Mouse (Mus musculus): ENCODE results near the gene Grn. TPM values are rescaled to one million over a fixed set of nuclear protein-coding genes. Genes with fewer than 3 reads are reported as not detected.

Gene Grn
- polyA plus RNA-seq, 1 experiment, result 110 TPM

- under 1% methylated on average over 40 of the region's 40 CpGs for WGBS
These were observed 25.8 kb downstream of the Grn start for GRCm38 (mm10) chr11:102455740-102456396.

GRCm38 (mm10) chr11:102460541-102460940 is 30.4 kb downstream of the Grn start:
- no peak for DNase-seq (ENCODE audit: low read depth, low spot score)
- WGBS, result 63% methylated on average over 16 of the region's 16 CpGs

More at GRCm38 (mm10) chr11:102455740-102456396, 25.8 kb downstream of the Grn start:
- DNase-seq (ENCODE audit: low read depth, low spot score), result no peak

DNA sequence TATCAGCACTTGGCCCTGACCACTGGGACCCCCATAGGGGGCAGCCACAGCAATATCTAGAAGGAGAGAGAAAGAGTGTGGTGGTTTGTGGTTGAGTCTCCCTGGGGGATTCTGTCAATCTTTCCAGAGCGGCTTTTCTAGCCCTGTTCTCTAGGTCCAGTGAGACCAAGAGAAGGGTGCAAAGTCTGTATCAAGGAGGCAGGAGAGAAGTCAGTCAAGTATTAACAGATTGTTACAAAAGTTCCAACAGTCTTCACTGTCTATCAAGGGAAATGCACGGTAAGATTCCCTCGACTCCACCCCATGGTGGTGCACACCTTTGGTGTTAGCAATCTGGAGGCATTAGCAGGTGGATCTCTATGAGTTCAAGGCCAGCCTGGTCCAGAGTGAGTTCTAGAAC is 31.6 kb downstream of the Grn start:
- WGBS, result 55% methylated on average over 3 of the region's 3 CpGs
- DNase-seq (ENCODE audit: low read depth, low spot score), result no peak

DNA sequence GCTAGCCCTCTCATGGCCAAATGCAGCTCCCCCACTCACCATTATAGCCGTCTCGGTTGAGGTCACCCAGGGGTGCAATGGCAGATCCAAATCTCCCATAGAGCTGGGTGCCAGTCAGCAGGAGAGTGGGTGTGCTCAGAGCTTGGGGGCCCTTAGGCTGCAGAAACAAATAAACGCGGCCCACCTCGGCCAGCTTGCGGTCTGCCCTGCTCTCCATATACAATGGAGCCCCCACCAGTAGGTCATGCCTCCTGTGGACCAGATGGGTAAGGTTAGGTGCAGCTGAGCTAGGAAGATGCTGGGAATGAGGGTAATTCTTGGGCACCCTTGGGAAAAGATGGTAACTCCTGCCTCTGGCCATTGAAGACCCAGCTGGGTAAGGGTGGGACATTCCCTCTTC is 34.8 kb downstream of the Grn start:
- WGBS, result 95% methylated on average over 6 of the region's 6 CpGs

GRCm38 (mm10) chr11:102465713-102466436 is 35.8 kb downstream of the Grn start:
- WGBS, result 12% methylated on average over 26 of the region's 26 CpGs
- DNase-seq (ENCODE audit: low read depth, low spot score), result peak; percentile 38

More for the DNA sequence above, 34.8 kb downstream of the Grn start:
- DNase-seq (ENCODE audit: low read depth, low spot score), result no peak

DNA sequence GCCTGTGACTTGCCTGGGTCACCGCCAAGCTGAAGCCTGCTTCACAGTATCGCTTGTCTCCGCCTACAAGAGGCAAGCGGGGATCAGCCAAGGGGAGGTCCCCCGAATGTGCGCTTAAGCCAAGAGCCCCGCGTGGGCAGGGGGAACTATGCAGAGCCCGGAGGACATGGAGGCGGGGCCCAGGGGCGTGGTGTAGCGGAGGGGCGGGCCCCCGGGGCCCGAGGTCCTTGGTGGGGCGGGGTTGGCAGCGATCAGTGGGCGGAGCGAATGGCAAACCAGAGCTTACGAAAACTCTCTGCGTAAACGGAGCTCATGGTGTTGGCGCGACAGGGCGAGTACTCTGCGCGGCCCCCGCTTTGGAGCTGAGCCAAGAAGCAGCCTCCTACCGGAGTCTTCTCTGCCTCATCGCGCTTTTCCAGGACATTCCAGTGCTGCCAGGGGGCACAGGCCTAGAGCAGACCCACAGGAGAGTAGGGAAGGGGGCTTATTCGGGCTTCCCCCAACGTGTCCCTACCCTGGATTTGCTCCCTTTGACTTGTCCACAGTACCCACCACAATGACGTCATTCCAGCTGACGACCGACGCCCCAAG is 37.0 kb downstream of the Grn start:
- peak; percentile 63 for DNase-seq (ENCODE audit: low read depth, low spot score)
- WGBS, result under 1% methylated on average over 37 of the region's 37 CpGs

- 67% methylated on average over 11 of the region's 11 CpGs for WGBS
- no peak for DNase-seq (ENCODE audit: low read depth, low spot score)
These were observed 39.7 kb downstream of the Grn start, which contains the start of gene Itga2b for GRCm38 (mm10) chr11:102469648-102470357. Gene Itga2b, minus strand, starts transcription at chr11:102470122.

DNA sequence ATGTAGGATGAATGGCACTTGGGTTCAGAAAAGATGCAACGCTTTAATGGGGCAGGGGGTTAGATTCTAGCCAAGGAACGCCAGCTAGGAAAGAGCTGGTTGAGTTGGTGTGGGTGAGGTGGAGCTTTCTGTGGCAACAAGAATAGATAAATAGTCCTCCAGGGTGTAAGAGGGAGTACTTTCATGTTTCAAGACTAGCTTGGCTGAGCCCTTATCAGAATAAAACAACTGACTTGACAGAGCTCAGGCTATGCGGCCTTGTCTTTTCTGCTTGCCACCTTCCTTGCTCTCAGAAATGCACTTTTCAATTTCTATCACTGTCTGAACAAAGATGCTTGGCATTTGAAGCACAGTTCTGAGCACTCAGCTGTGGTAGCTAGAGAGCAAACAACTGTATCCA is 44.9 kb downstream of the Grn start:
- DNase-seq (ENCODE audit: low read depth, low spot score), result no peak
- whole genome bisulfite sequencing, result 94% methylated on average over 3 of the region's 3 CpGs

DNA sequence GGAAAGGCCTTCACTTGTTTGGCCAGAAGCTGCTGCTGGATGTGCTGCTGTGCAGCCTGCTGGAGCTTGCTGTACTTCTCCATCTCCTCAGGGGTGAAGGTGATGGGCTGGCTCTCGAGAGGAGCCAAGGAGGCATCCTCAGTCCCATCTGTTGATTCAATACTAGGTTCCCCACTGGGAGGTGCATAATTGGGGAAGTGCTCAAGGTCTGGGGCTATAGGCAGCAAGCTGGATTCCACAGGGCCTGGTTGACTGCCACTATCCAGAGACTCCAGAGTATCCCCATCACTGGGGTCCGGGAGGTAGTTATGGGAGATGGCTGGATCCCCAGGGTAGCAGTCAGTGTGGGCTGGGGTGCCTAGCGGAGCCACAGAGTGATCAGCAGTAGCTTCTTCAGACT is 48.6 kb downstream of the Grn start:
- 93% methylated on average over 3 of the region's 3 CpGs for WGBS
- no peak for DNase-seq (ENCODE audit: low read depth, low spot score)

DNA sequence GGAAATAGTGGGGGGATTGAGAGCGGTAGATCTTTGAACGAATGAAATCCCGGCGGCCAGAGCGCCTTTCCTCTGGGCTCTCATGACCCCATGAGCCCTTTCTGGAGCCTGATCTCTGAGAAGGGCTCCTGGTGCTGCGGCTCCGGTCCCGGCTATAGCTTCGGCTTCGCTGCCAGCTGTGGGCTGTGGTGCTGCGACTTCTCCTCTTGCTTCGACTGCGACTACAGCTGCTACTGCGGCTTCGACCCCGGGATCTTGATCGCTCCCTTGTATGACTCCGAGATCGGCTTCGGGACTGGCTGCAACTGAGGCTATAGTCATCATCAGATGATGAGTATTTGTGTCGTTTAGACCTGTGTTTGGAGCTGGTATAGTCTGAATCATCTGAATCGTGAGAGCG is 49.5 kb downstream of the Grn start:
- no peak for DNase-seq (ENCODE audit: low read depth, low spot score)
- 95% methylated on average over 23 of the region's 23 CpGs for WGBS

- no peak for DNase-seq (ENCODE audit: low read depth, low spot score)
- 98% methylated on average over 15 of the region's 15 CpGs for whole genome bisulfite sequencing
These were observed 50.0 kb downstream of the Grn start for GRCm38 (mm10) chr11:102480111-102480510.

- 97% methylated on average over 4 of the region's 4 CpGs for WGBS
- no peak for DNase-seq (ENCODE audit: low read depth, low spot score)
These were observed 50.8 kb downstream of the Grn start for GRCm38 (mm10) chr11:102480897-102481296.

- DNase-seq (ENCODE audit: low read depth, low spot score), result no peak
These were observed 51.7 kb downstream of the Grn start for GRCm38 (mm10) chr11:102481779-102482178.

More at GRCm38 (mm10) chr11:102481779-102482178, 51.7 kb downstream of the Grn start:
- WGBS, result 89% methylated on average over 10 of the region's 10 CpGs

Other genes starting within 250 kb of the Grn start
- gene Lsm12, start 245.0 kb upstream of the Grn start, polyA plus RNA-seq (2012; rRNA removed), result 33.9 and 45.9 TPM in 2 replicates
- gene G6pc3, start 240.7 kb upstream of the Grn start, polyA plus RNA-seq (2012; rRNA removed), result 72.0 and 72.6 TPM in 2 replicates
- gene Hdac5, start 200.1 kb upstream of the Grn start, polyA plus RNA-seq (2012; rRNA removed), result 30.3 TPM in 2 replicates
- 7.2 and 9.3 TPM in 2 replicates for gene BC030867, start 181.4 kb upstream of the Grn start, polyA plus RNA-seq (2012; rRNA removed)
- 0.47 and 0.55 TPM in 2 replicates for gene Asb16, start 161.6 kb upstream of the Grn start, polyA plus RNA-seq (2012; rRNA removed)
- 54.5 and 65.4 TPM in 2 replicates for gene Tmub2, start 145.4 kb upstream of the Grn start, polyA plus RNA-seq (2012; rRNA removed)
- 32.7 and 33.6 TPM in 2 replicates for gene Atxn7l3, start 133.7 kb upstream of the Grn start, polyA plus RNA-seq (2012; rRNA removed)
- 22.0 and 22.5 TPM in 2 replicates for gene Ubtf, start 110.6 kb upstream of the Grn start, polyA plus RNA-seq (2012; rRNA removed)
- 0.01 and 0.10 TPM in 2 replicates for gene Slc4a1, start 64.1 kb upstream of the Grn start, polyA plus RNA-seq (2012; rRNA removed)
- gene Rundc3a, start 36.9 kb upstream of the Grn start, polyA plus RNA-seq (2012; rRNA removed), result 4.3 and 4.6 TPM in 2 replicates
- gene Slc25a39, start 22.4 kb upstream of the Grn start, polyA plus RNA-seq (2012; rRNA removed), result 332 and 343 TPM in 2 replicates
- gene Fam171a2, start 17.4 kb downstream of the Grn start, polyA plus RNA-seq (2012; rRNA removed), result 2.1 and 3.9 TPM in 2 replicates
- 1.9 and 3.4 TPM in 2 replicates for gene Itga2b, start 39.8 kb downstream of the Grn start, polyA plus RNA-seq (2012; rRNA removed)
- 9.0 and 15.9 TPM in 2 replicates for gene Gpatch8, start 126.1 kb downstream of the Grn start, polyA plus RNA-seq (2012; rRNA removed)
- 2.0 and 2.7 TPM in 2 replicates for gene Gm11627, start 149.1 kb downstream of the Grn start, polyA plus RNA-seq (2012; rRNA removed)
- 9.5 and 10.2 TPM in 2 replicates for gene Fzd2, start 174.1 kb downstream of the Grn start, polyA plus RNA-seq (2012; rRNA removed)
- not detected in 2 replicates for gene Meioc, start 233.4 kb downstream of the Grn start, polyA plus RNA-seq (2012; rRNA removed)

Measured in large intestine, adult 2 months (tissue).